Mouse (Mus musculus): ENCODE data around the gene Agxt. TPM values are rescaled to one million over a fixed set of nuclear protein-coding genes. Genes with fewer than 3 reads are reported as not detected.

Agxt gene
- total RNA-seq (2014; rRNA removed): 394 and 587 TPM in 2 replicates
- 374 and 553 TPM in 2 replicates for polyA plus RNA-seq (2012; rRNA removed)

DNA sequence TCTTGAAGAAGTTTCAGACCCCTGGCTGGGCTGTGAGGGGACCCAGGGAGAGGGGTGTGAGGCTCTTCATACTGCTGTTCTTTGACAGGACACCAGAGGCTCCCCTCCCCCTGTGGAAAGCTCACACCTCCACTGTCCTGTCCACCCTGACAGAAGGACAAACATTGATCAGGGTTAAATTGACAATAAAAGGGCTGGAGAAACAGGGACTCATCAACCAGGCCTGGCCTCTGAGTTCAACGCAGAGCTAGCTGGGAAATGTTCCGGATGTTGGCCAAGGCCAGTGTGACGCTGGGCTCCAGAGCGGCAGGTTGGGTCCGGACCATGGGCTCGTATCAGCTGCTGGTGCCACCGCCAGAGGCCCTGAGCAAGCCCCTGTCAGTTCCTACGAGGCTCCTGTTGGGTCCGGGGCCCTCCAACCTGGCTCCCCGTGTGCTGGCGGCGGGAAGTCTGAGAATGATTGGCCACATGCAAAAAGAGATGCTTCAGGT, at the start of gene Agxt:
Gene Agxt, plus strand, starts transcription at position 205 of the 491 bp plus-strand sequence.
- H3K36me3 ChIP-seq (ENCODE audit: control insufficient read depth, insufficient read depth, low read length): no peaks in the 10 kb centered on the region
- TF ChIP-seq POLR2A (IDR thresholded peaks at IDR 0.05; ENCODE audit: extremely low read depth, insufficient read depth, low read length) (peak; percentile 66; the same call in 1 of the 2 replicates), CTCF (IDR thresholded peaks at IDR 0.05; ENCODE audit: low read depth, low read length) (peak; percentile 50)
- peak within 1 kb of the TSS; percentile 69 for H3K9ac ChIP-seq (ENCODE audit: low read depth, low read length)
- H3K27ac ChIP-seq (replicated peaks; ENCODE audit: insufficient read depth, low read depth, low read length): peak within 1 kb of the TSS; percentile 80
- peak within 1 kb of the TSS; percentile 66 for H3K4me3 ChIP-seq (ENCODE audit: insufficient read depth, low read depth, low read length)
- DNase-seq (ENCODE audit: extremely low read depth, low read depth, low spot score): peak; percentile 93
- no peaks in the 10 kb centered on the region for H3K27me3 ChIP-seq (ENCODE audit: control insufficient read depth, insufficient read depth, low read length)
- 0 out of 2 replicates have a peak, but pooled peaks cover 7% of the 10 kb centered on the region for H3K79me2 ChIP-seq (ENCODE audit: control insufficient read depth, insufficient read depth, low read length)
- 25% methylated on average over 12 of the region's 12 CpGs for WGBS
- H3K4me1 ChIP-seq (ENCODE audit: control insufficient read depth, insufficient read depth, low read length): peaks cover 30% of the 10 kb centered on the region

GRCm38 (mm10) chr1:93092582-93092981, 42.5 kb upstream of the Agxt start:
- no peak overlapping the region for H3K4me3 ChIP-seq (ENCODE audit: insufficient read depth, low read depth, low read length)
- 84% methylated on average over 3 of the region's 3 CpGs for WGBS
- no peaks in the 10 kb centered on the region for H3K27me3 ChIP-seq (ENCODE audit: control insufficient read depth, insufficient read depth, low read length)

GRCm38 (mm10) chr1:93098956-93099355, 36.1 kb upstream of the Agxt start:
- H3K4me1 ChIP-seq (ENCODE audit: control insufficient read depth, insufficient read depth, low read length): peaks cover 5% of the 10 kb centered on the region; the same call in 1 of the 2 replicates
- H3K4me3 ChIP-seq (ENCODE audit: insufficient read depth, low read depth, low read length): no peak overlapping the region
- no peaks in the 10 kb centered on the region for H3K36me3 ChIP-seq (ENCODE audit: control insufficient read depth, insufficient read depth, low read length)
- 90% methylated on average over 5 of the region's 5 CpGs for WGBS
- peaks cover 24% of the 10 kb centered on the region for H3K27me3 ChIP-seq (ENCODE audit: control insufficient read depth, insufficient read depth, low read length)
- no peak for TF ChIP-seq CTCF (IDR thresholded peaks at IDR 0.05; ENCODE audit: low read depth, low read length)
- no peak for TF ChIP-seq POLR2A (IDR thresholded peaks at IDR 0.05; ENCODE audit: extremely low read depth, insufficient read depth, low read length)
- DNase-seq (ENCODE audit: extremely low read depth, low read depth, low spot score): no peak
- no peak overlapping the region for H3K27ac ChIP-seq (replicated peaks; ENCODE audit: insufficient read depth, low read depth, low read length)
- no peak overlapping the region for H3K9ac ChIP-seq (ENCODE audit: low read depth, low read length)
- H3K79me2 ChIP-seq (ENCODE audit: control insufficient read depth, insufficient read depth, low read length): no peaks in the 10 kb centered on the region

More at GRCm38 (mm10) chr1:93092582-93092981, 42.5 kb upstream of the Agxt start:
- Histone ChIP-seq H3K4me1 (ENCODE audit: control insufficient read depth, insufficient read depth, low read length) (no peaks in the 10 kb centered on the region), H3K79me2 (ENCODE audit: control insufficient read depth, insufficient read depth, low read length) (no peaks in the 10 kb centered on the region), H3K36me3 (ENCODE audit: control insufficient read depth, insufficient read depth, low read length) (no peaks in the 10 kb centered on the region), H3K27ac (replicated peaks; ENCODE audit: insufficient read depth, low read depth, low read length) (no peak overlapping the region), H3K9ac (ENCODE audit: low read depth, low read length) (no peak overlapping the region)
- DNase-seq (ENCODE audit: extremely low read depth, low read depth, low spot score): no peak
- TF ChIP-seq POLR2A (IDR thresholded peaks at IDR 0.05; ENCODE audit: extremely low read depth, insufficient read depth, low read length) (no peak), CTCF (IDR thresholded peaks at IDR 0.05; ENCODE audit: low read depth, low read length) (no peak)

- H3K4me3 ChIP-seq (ENCODE audit: insufficient read depth, low read depth, low read length): peak overlapping the region; percentile 37; the same call in 1 of the 2 replicates
- 5% methylated on average over 18 of the region's 18 CpGs for WGBS
- H3K79me2 ChIP-seq (ENCODE audit: control insufficient read depth, insufficient read depth, low read length): no peaks in the 10 kb centered on the region
- peaks cover 24% of the 10 kb centered on the region for H3K27me3 ChIP-seq (ENCODE audit: control insufficient read depth, insufficient read depth, low read length)
- TF ChIP-seq CTCF (IDR thresholded peaks at IDR 0.05; ENCODE audit: low read depth, low read length) (no peak), POLR2A (IDR thresholded peaks at IDR 0.05; ENCODE audit: extremely low read depth, insufficient read depth, low read length) (no peak)
- no peaks in the 10 kb centered on the region for H3K36me3 ChIP-seq (ENCODE audit: control insufficient read depth, insufficient read depth, low read length)
- peaks cover 5% of the 10 kb centered on the region; the same call in 1 of the 2 replicates for H3K4me1 ChIP-seq (ENCODE audit: control insufficient read depth, insufficient read depth, low read length)
- no peak overlapping the region for H3K27ac ChIP-seq (replicated peaks; ENCODE audit: insufficient read depth, low read depth, low read length)
- H3K9ac ChIP-seq (ENCODE audit: low read depth, low read length): no peak overlapping the region
- no peak for DNase-seq (ENCODE audit: extremely low read depth, low read depth, low spot score)
Measured at GRCm38 (mm10) chr1:93100243-93100575, 34.8 kb upstream of the Agxt start.

- Histone ChIP-seq H3K79me2 (ENCODE audit: control insufficient read depth, insufficient read depth, low read length) (no peaks in the 10 kb centered on the region), H3K4me3 (ENCODE audit: insufficient read depth, low read depth, low read length) (peak overlapping the region; percentile 37; the same call in 1 of the 2 replicates), H3K9ac (ENCODE audit: low read depth, low read length) (no peak overlapping the region), H3K4me1 (ENCODE audit: control insufficient read depth, insufficient read depth, low read length) (peaks cover 5% of the 10 kb centered on the region; the same call in 1 of the 2 replicates), H3K27ac (replicated peaks; ENCODE audit: insufficient read depth, low read depth, low read length) (no peak overlapping the region), H3K27me3 (ENCODE audit: control insufficient read depth, insufficient read depth, low read length) (peaks cover 24% of the 10 kb centered on the region), H3K36me3 (ENCODE audit: control insufficient read depth, insufficient read depth, low read length) (no peaks in the 10 kb centered on the region)
- TF ChIP-seq POLR2A (IDR thresholded peaks at IDR 0.05; ENCODE audit: extremely low read depth, insufficient read depth, low read length) (no peak), CTCF (IDR thresholded peaks at IDR 0.05; ENCODE audit: low read depth, low read length) (no peak)
- WGBS: 4% methylated on average over 49 of the region's 49 CpGs
- no peak for DNase-seq (ENCODE audit: extremely low read depth, low read depth, low spot score)
Measured at GRCm38 (mm10) chr1:93100576-93101491, 34.2 kb upstream of the Agxt start.

Measured in liver, adult 2 months (tissue).